Mouse (Mus musculus) embryonic fibroblast, embryonic 13.5 days (primary cell): ENCODE data around the gene Eif2ak4.

Experiments
- CTCF ChIP-seq: IDR thresholded peaks from 2 replicates; pipeline ENCODE4 v1.5.1; 2011; ENCODE audit warnings: mild to moderate bottlenecking, control low read depth, low read length, moderate library complexity, borderline replicate concordance; ENCODE audit not compliant: insufficient read depth
- POLR2A ChIP-seq: IDR thresholded peaks from 2 replicates; pipeline ENCODE4 v1.6.1; 2011; ENCODE audit warnings: low read depth, mild to moderate bottlenecking, control low read depth, low read length, moderate library complexity

DNA sequence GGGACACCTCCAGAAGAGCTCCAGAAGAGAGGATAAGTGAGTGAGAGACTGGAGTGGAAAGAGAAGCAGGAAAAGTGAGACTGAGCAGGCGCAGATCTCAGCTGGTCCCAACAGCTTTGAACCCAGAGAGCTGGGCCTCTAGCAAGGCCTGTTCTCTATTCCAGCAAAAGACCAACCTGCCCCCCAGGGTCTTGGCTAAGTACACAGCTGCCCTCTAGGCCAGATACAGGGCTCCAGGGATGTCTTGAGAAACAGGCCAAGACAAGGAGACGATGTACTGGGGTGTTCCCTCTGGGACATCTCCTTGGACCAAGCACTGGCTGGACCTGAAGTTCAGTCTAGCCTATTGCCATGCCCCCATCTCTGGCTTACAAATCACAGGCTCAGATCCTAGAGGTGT, 111.8 kb downstream of the Eif2ak4 start:
- TF ChIP-seq POLR2A (no peak), CTCF (no peak)
